Mouse (Mus musculus): Measurements from ENCODE around the gene Rapgef4. TPM values are rescaled to one million over a fixed set of nuclear protein-coding genes. Genes with fewer than 3 reads are reported as not detected.

The Rapgef4 gene
- total and polyA plus RNA-seq, 3 experiments, result 15.3 to 38.9 (median 25.4) TPM

DNA sequence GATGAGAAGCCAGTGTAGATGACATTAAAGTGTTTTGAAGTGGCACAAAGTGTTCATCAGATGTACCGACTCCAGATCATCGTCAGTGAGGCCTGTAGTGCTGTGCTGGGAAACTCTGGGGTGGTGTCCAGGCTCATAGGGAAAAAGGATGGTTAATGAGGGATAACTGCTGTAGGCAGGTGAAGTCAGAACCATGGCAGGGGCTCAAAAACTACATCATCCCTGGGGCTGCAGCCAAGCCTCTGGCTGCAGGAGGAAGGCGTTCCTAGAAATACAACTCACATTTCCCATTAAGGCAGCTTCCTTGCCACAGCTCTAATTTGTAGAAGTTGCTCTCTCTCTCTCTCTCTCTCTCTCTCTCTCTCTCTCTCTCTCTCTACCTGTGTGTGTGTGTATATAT is 22.6 kb upstream of the Rapgef4 start:
- 66% methylated on average over 3 of the region's 3 CpGs for WGBS
- TF ChIP-seq POLR2A (IDR thresholded peaks at IDR 0.05; ENCODE audit: insufficient read depth, low read depth, low read length) (no peak), CTCF (IDR thresholded peaks at IDR 0.05) (no peak), EP300 (IDR thresholded peaks at IDR 0.05; ENCODE audit: insufficient read depth, low read depth, low read length) (no peak)
- intact Hi-C loops (cut with DNase I), result loop anchor here (5.0 kb wide), 1 partner anchor 361 kb away; no protein-coding TSS in a partner anchor

DNA sequence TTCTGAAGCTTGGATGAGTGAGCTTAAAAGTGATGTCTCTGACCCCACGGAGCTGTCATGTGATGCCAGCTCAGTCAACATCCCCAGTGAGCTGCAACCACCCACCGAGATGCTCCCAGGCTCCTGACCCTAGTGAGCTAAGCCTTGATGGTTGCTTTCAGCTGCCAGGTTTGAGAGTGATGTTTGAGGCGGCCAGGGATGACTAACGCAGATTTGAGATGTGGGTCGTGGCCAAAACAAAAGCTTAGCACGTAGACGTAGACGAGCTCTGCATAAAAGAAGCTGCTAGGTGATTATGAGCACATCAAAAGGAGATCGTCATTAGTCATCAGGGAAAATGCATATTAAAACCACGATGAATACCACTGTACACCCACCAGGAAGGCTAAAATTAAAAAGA is 16.8 kb upstream of the Rapgef4 start:
- H3K27ac ChIP-seq, result no peak overlapping the region
- intact Hi-C loops (cut with DNase I), result no loop called here
- H3K27me3 ChIP-seq (ENCODE audit: control insufficient read depth, insufficient read depth, low read length), result no peaks in the 10 kb centered on the region
- no peaks in the 10 kb centered on the region for H3K79me2 ChIP-seq (replicated peaks; ENCODE audit: control insufficient read depth, insufficient read depth, low read length)
- H3K4me1 ChIP-seq (ENCODE audit: control insufficient read depth, insufficient read depth, low read length), result no peaks in the 10 kb centered on the region
- TF ChIP-seq EP300 (IDR thresholded peaks at IDR 0.05; ENCODE audit: insufficient read depth, low read depth, low read length) (no peak), POLR2A (IDR thresholded peaks at IDR 0.05; ENCODE audit: insufficient read depth, low read depth, low read length) (no peak), CTCF (IDR thresholded peaks at IDR 0.05) (no peak)
- WGBS, result 58% methylated on average over 10 of the region's 10 CpGs
- H3K36me3 ChIP-seq (ENCODE audit: control insufficient read depth, insufficient read depth, low read length), result no peaks in the 10 kb centered on the region
- no peak for DNase-seq
- H3K9ac ChIP-seq (ENCODE audit: low read depth, low read length), result no peak overlapping the region
- no peak overlapping the region for H3K4me3 ChIP-seq

More for the DNA sequence above, 22.6 kb upstream of the Rapgef4 start:
- Histone ChIP-seq H3K27me3 (ENCODE audit: control insufficient read depth, insufficient read depth, low read length) (no peaks in the 10 kb centered on the region), H3K27ac (no peak overlapping the region), H3K9ac (ENCODE audit: low read depth, low read length) (no peak overlapping the region), H3K36me3 (ENCODE audit: control insufficient read depth, insufficient read depth, low read length) (no peaks in the 10 kb centered on the region), H3K4me1 (ENCODE audit: control insufficient read depth, insufficient read depth, low read length) (no peaks in the 10 kb centered on the region), H3K79me2 (replicated peaks; ENCODE audit: control insufficient read depth, insufficient read depth, low read length) (no peaks in the 10 kb centered on the region), H3K4me3 (no peak overlapping the region)
- DNase-seq, result peak; percentile 34 to 53

DNA sequence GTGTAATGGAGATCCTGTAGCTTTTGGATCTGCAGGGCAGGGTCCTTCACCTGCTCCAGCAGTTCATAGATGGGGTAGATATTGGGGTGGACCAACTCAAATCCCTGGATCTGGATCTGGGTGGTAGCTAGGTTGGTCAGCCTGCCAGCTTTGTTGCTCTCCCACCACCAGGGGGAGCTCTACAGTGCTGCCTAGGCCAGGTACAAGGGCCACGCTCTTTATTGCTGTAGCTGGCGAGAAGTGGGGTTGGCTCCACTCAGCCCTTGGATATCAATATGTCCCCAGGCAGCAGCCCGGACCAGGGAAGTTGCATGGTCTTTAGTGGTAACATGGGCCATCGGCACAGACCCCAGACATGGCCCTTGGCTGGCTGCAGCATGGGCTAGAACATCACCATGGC is 15.6 kb upstream of the Rapgef4 start:
- Histone ChIP-seq H3K27me3 (ENCODE audit: control insufficient read depth, insufficient read depth, low read length) (no peaks in the 10 kb centered on the region), H3K4me1 (ENCODE audit: control insufficient read depth, insufficient read depth, low read length) (no peaks in the 10 kb centered on the region), H3K36me3 (ENCODE audit: control insufficient read depth, insufficient read depth, low read length) (no peaks in the 10 kb centered on the region), H3K79me2 (replicated peaks; ENCODE audit: control insufficient read depth, insufficient read depth, low read length) (no peaks in the 10 kb centered on the region), H3K4me3 (no peak overlapping the region), H3K9ac (ENCODE audit: low read depth, low read length) (no peak overlapping the region), H3K27ac (no peak overlapping the region)
- intact Hi-C loops (cut with DNase I), result loop anchor here (1.0 kb wide), 1 partner anchor 70 kb away; no protein-coding TSS in a partner anchor
- peak in 1 of 2 experiments; percentile 25 for DNase-seq
- 90% methylated on average over 4 of the region's 4 CpGs for WGBS
- TF ChIP-seq CTCF (IDR thresholded peaks at IDR 0.05) (peak; percentile 70), POLR2A (IDR thresholded peaks at IDR 0.05; ENCODE audit: insufficient read depth, low read depth, low read length) (no peak), EP300 (IDR thresholded peaks at IDR 0.05; ENCODE audit: insufficient read depth, low read depth, low read length) (no peak)

DNA sequence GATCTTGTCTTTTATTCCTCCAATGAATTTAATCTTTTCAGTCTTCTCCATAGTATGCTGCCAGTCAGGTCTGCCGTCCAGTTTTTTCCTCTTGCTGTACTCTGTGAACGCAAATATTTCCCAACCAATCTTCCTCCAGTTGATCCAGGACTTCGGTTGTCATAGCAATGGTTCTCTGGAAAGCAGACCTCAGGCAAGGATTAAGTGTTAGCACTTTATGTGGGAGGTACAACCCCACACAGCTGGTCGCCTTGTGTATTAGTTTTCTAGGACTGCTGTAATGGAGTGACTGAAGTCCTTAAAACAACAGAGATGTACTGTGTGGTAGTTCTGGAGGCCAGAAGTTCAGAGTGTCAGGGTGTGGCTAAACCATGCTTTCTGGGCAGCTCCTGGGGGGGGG is 14.3 kb upstream of the Rapgef4 start:
- 80% methylated on average over 4 of the region's 4 CpGs for WGBS
- no peak overlapping the region for H3K4me3 ChIP-seq
- TF ChIP-seq EP300 (IDR thresholded peaks at IDR 0.05; ENCODE audit: insufficient read depth, low read depth, low read length), result no peak
- TF ChIP-seq POLR2A (IDR thresholded peaks at IDR 0.05; ENCODE audit: insufficient read depth, low read depth, low read length), result no peak
- TF ChIP-seq CTCF (IDR thresholded peaks at IDR 0.05), result no peak
- H3K36me3 ChIP-seq (ENCODE audit: control insufficient read depth, insufficient read depth, low read length), result no peaks in the 10 kb centered on the region
- DNase-seq, result no peak
- H3K27ac ChIP-seq, result no peak overlapping the region
- H3K79me2 ChIP-seq (replicated peaks; ENCODE audit: control insufficient read depth, insufficient read depth, low read length), result no peaks in the 10 kb centered on the region
- H3K27me3 ChIP-seq (ENCODE audit: control insufficient read depth, insufficient read depth, low read length), result no peaks in the 10 kb centered on the region
- no peaks in the 10 kb centered on the region for H3K4me1 ChIP-seq (ENCODE audit: control insufficient read depth, insufficient read depth, low read length)
- no peak overlapping the region for H3K9ac ChIP-seq (ENCODE audit: low read depth, low read length)
- intact Hi-C loops (cut with DNase I), result no loop called here

DNA sequence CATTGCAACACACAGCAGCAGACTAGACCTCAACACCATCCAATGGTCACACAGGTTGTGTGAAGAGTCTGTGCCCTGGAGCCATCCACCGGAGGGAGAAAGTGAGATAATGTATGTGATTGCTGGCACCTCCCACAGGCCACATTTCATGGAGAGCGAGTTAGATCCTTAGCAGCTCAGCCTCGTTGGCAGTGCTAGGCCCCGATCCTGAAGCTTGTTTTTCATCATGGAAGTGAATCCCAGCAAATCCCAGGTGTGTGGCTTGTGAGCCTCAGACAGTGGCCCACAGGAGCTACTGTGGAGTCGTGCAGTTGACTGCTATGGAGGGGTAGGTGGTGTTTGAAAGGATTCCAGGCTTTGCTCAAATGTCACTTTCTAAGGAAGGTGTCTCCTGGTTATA is 13.2 kb upstream of the Rapgef4 start:
- Histone ChIP-seq H3K4me1 (ENCODE audit: control insufficient read depth, insufficient read depth, low read length) (no peaks in the 10 kb centered on the region), H3K36me3 (ENCODE audit: control insufficient read depth, insufficient read depth, low read length) (no peaks in the 10 kb centered on the region), H3K9ac (ENCODE audit: low read depth, low read length) (no peak overlapping the region), H3K79me2 (replicated peaks; ENCODE audit: control insufficient read depth, insufficient read depth, low read length) (no peaks in the 10 kb centered on the region), H3K27me3 (ENCODE audit: control insufficient read depth, insufficient read depth, low read length) (no peaks in the 10 kb centered on the region), H3K4me3 (no peak overlapping the region), H3K27ac (no peak overlapping the region)
- WGBS, result 78% methylated on average over 5 of the region's 5 CpGs
- DNase-seq, result no peak
- intact Hi-C loops (cut with DNase I), result no loop called here
- TF ChIP-seq POLR2A (IDR thresholded peaks at IDR 0.05; ENCODE audit: insufficient read depth, low read depth, low read length), result no peak
- no peak for TF ChIP-seq EP300 (IDR thresholded peaks at IDR 0.05; ENCODE audit: insufficient read depth, low read depth, low read length)
- TF ChIP-seq CTCF (IDR thresholded peaks at IDR 0.05), result no peak

DNA sequence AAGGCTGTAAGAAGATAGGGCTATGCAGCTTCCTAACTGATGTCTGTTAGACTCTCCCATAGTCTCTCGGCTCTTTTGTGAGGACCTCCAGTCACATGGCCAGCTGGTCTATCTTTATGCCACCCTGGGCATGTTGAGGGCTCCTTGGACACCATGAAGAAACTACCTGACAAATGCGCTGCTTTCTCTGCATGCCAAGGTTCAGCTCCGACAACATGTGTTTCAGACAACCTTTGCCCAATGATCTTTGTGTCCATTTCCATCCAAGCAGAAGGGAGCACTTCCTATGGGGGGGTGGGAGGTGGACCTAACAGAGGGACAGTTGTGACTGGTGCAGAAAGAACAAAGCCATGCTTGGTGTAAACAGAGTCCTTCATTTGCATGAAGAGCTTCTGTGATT is 7.4 kb upstream of the Rapgef4 start:
- H3K36me3 ChIP-seq (ENCODE audit: control insufficient read depth, insufficient read depth, low read length), result no peaks in the 10 kb centered on the region
- intact Hi-C loops (cut with DNase I), result no loop called here
- H3K4me3 ChIP-seq, result no peak overlapping the region
- WGBS, result 88% methylated on average over 3 of the region's 3 CpGs
- no peak for DNase-seq
- no peaks in the 10 kb centered on the region for H3K79me2 ChIP-seq (replicated peaks; ENCODE audit: control insufficient read depth, insufficient read depth, low read length)
- no peak for TF ChIP-seq EP300 (IDR thresholded peaks at IDR 0.05; ENCODE audit: insufficient read depth, low read depth, low read length)
- no peak for TF ChIP-seq POLR2A (IDR thresholded peaks at IDR 0.05; ENCODE audit: insufficient read depth, low read depth, low read length)
- no peak for TF ChIP-seq CTCF (IDR thresholded peaks at IDR 0.05)
- no peak overlapping the region for H3K27ac ChIP-seq
- no peak overlapping the region for H3K9ac ChIP-seq (ENCODE audit: low read depth, low read length)
- no peaks in the 10 kb centered on the region for H3K27me3 ChIP-seq (ENCODE audit: control insufficient read depth, insufficient read depth, low read length)
- no peaks in the 10 kb centered on the region for H3K4me1 ChIP-seq (ENCODE audit: control insufficient read depth, insufficient read depth, low read length)

Measured in heart, adult 2 months (tissue).